Mouse (Mus musculus): ENCODE measurements around the gene Skap1.

Gene Skap1

DNA sequence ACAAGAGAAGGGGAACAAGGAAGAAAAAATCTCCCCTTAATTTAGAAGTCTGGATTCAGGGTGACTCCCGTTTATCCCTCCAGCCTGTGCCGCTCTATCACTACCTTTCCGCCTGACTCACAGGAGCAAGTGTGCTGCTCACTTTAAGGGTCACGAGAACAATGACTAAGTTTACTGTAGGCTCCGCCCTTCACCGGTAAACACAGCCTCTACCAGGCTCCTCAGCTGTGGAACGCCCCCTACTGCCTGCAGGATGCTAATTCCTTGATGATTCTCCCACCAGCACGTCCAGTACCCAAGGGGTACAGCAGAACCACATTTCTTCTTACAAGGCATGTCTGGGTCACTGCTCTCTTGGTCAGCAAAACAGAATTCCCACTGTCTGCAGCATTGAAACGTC is 158.4 kb downstream of the Skap1 start:
- peak in 1 of 2 experiments; percentile 18 for DNase-seq (ENCODE audit: low spot score in 2 of 2)

- DNase-seq (ENCODE audit: low spot score in 2 of 2), result no peak
Measured at GRCm38 (mm10) chr11:96624436-96624835, 160.0 kb downstream of the Skap1 start.

- no peak for DNase-seq (ENCODE audit: low spot score in 2 of 2)
Measured at GRCm38 (mm10) chr11:96629775-96630174, 165.4 kb downstream of the Skap1 start.

DNA sequence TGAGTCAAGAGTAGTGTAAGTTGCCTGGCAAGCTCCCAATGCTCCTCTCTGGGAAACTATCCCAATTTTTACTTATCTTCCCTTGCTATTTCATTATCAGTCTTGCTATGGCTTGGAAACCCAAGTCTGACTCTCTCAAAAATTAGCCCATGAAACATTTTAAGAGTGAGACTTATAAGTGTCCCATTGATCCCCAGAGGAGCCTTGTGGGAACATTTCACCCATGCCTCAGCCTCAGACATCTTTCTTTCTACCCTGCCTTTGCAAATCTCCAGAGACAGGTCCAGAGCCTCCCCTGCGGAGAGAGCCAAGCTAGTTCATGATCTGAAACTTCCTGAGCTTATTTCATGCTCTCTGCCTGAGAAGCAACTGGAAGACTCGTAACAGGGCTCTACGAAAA is 167.1 kb downstream of the Skap1 start:
- peak; percentile 32 to 44 for DNase-seq (ENCODE audit: low spot score in 2 of 2)

GRCm38 (mm10) chr11:96637927-96638326 is 173.5 kb downstream of the Skap1 start:
- no peak for DNase-seq (ENCODE audit: low spot score in 2 of 2)

- DNase-seq (ENCODE audit: low spot score in 2 of 2), result no peak
Measured at GRCm38 (mm10) chr11:96639805-96640204, 175.4 kb downstream of the Skap1 start.

DNA sequence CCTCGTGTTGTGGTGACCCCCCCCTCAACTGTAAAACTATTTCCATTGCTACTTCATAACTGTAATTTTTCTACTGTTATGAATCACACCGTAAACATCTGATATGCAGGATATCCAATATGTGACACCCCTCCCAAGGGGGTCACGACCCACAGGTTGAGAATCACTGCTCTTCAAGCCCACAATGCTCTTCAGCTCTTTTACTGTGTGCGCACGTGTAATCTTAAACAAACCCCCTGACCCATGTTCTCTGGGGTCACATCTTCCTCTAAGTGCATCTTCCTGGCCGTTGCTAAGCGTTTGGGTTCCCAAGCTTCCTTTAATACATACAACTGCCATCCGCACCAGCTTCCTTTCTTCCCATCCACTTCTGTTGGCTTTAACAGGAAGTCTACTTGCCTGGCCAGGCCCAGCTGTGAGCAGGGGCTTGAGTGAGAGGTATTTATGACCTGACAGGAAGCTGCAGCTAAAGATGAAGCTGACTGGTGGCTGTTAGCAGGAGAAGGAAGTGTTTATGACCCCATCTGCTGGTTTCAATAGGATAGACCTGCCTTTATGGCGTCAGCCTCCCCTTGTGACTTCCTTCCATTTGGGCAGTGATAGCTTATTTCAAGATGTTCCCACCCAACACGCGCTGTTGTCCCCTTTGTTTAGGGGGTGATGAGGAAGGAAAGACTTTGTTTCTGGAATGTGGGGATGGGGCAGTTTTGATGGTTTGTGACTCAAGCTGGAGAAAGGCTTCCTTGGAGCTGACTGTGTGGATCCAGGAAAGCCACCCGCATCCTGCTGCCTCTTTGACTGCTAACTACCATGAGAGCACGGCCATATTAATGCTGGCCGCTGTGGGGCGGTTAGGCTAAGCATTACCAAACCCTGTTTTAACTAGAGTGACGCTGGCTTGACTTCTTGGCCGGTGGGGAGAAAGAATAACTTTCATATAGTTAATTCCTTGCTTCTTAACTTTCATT is 178.1 kb downstream of the Skap1 start:
- DNase-seq (ENCODE audit: low spot score in 2 of 2), result peak in 1 of 2 experiments; percentile 21

- DNase-seq (ENCODE audit: low spot score in 2 of 2), result no peak
Measured at GRCm38 (mm10) chr11:96644969-96645368, 180.6 kb downstream of the Skap1 start.

- peak; percentile 63 to 69 for DNase-seq (ENCODE audit: low spot score in 2 of 2)
Measured at GRCm38 (mm10) chr11:96645538-96646037, 181.2 kb downstream of the Skap1 start.

GRCm38 (mm10) chr11:96651848-96652247 is 187.5 kb downstream of the Skap1 start:
- DNase-seq (ENCODE audit: low spot score in 2 of 2), result no peak

DNA sequence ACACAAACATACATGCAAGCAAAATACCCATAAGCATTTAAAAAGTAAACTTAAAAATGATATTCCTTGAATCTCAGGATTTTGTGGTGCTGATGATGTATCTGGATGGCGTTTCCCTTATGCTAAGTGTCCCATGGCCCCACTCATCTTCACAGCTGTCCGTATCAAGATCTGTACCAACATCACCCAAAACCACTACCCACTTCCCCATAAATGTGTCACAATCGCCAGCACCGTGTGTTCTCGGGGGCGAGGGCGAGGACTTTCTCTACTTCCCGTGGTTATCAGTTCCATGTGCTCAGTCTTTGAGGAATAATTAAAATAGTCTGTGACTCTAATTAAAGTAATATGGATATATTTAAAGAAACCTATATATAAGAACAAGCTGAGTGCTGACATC is 189.5 kb downstream of the Skap1 start:
- DNase-seq (ENCODE audit: low spot score in 2 of 2), result no peak

DNA sequence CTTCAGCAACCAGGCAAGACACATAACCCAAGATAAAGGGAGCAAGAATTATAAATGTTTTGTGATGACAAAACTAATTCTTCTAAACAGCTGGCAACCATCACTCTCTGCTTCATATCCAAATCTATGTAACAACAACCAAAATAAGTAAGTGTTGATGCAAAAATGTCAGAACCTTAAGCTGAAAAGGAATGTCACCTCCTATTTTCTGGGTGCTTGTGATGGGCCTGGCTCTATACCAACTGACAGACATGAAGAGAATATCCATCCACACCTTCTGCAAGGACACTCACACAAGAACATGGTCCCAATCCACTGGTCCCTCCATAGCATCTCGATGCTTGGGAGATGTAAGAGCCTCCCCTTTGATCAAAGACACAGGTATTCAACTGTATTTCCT is 194.0 kb downstream of the Skap1 start:
- no peak for DNase-seq (ENCODE audit: low spot score in 2 of 2)

DNA sequence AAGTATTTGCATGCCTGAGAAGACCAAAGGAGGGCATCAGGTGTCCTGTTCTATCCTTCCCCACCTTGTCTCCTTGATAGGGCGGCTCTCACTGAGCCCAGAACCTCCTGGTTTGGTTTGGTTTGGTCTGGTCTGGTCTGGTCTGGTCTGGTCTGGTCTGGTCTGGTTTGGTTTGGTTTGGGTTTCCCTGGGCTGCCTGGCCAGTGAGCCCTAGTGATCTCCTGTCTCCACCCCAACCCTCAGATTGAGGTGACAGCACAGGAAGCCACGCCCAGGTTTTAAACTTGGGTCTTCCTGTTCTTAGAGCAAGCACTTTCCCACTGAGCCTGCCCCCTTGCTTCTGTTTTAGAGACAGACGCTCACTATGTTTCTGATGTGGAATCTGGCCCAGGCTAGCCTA is 202.5 kb downstream of the Skap1 start:
- DNase-seq (ENCODE audit: low spot score in 2 of 2), result no peak

DNA sequence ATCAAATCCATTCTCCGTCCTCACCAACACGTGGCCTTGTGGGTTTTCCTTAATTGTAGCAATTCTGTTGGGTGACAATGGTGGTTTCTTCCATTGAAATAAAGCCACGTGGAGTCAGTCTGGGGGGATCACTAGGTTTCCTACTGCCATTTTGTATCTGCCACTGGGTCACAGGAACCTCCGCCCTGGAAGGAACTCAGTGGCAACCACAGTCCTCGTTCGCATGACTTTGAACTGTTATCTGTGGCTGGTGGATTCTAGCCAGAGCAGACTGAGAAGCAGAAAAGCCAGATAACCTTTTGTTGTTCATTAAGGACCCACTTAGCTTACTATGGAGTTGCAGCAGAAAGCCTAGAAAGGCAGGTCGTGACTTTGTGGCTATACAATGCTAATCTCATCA is 204.0 kb downstream of the Skap1 start:
- no peak for DNase-seq (ENCODE audit: low spot score in 2 of 2)

- DNase-seq (ENCODE audit: low spot score in 2 of 2), result peak in 1 of 2 experiments; percentile 25
Measured at GRCm38 (mm10) chr11:96673792-96674191, 209.4 kb downstream of the Skap1 start.

GRCm38 (mm10) chr11:96674786-96675365 is 210.5 kb downstream of the Skap1 start:
- DNase-seq (ENCODE audit: low spot score in 2 of 2), result no peak

GRCm38 (mm10) chr11:96678026-96678425 is 213.6 kb downstream of the Skap1 start:
- DNase-seq (ENCODE audit: low spot score in 2 of 2), result no peak

- no peak for DNase-seq (ENCODE audit: low spot score in 2 of 2)
Measured at GRCm38 (mm10) chr11:96679026-96679425, 214.6 kb downstream of the Skap1 start.

DNA sequence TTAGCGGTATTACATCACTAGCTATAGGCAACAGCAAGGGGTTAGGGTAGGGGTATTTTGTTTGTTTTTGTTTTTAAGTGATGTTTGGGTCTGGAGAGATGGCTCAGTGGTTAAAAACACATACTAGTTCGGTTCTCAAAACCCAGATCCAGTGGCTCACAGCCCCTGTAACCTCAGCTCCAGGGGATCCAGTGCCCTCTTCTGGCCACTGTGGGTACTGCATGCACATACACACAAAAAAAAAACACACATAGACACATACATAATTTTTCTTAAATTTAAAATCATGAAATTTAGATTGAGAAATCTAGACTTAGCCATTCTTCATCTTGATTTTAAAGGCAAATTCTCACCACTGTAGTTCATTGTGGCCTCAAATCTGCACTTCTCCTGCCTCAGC is 221.0 kb downstream of the Skap1 start:
- no peak for DNase-seq (ENCODE audit: low spot score in 2 of 2)

- no peak for DNase-seq (ENCODE audit: low spot score in 2 of 2)
Measured at GRCm38 (mm10) chr11:96686713-96687280, 222.4 kb downstream of the Skap1 start.

DNA sequence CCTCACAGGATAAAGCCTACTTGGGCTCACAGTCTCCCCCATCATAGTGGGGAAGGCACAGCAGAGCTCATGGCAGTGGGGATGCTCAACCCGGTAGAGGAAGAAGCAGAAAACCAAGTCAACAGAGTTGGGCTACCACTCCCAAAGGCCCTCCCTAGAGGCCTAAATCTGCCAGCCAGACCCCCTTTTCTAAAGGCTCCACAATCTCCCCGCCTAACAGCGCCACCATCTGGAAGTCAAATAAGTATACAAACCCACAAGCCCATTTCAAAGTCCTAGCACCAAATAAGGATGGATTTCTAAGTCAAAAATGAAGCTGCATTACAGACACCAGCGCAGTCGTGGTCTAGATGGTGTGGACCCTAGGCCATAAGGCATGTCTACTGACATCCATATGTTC is 227.9 kb downstream of the Skap1 start:
- no peak for DNase-seq (ENCODE audit: low spot score in 2 of 2)

DNA sequence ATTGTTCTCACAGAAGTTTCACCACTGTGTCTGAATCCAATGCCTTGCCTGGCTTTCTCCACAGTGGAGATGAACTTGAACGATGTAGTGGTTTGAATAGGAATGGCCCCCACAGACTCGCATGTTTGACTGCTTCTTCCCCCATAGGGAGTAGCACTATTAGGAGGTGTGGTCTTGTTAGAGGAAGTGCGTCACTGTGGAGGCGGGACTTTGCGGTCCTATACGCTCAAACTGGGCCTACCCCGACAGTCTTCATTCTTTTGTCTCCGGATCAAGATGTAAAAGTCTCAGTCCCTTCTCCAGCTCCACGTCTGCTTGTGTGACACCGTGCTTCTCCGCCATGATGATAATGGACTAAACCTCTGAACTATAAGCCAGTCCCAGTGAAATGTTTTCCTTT is 229.0 kb downstream of the Skap1 start:
- no peak for DNase-seq (ENCODE audit: low spot score in 2 of 2)

DNA sequence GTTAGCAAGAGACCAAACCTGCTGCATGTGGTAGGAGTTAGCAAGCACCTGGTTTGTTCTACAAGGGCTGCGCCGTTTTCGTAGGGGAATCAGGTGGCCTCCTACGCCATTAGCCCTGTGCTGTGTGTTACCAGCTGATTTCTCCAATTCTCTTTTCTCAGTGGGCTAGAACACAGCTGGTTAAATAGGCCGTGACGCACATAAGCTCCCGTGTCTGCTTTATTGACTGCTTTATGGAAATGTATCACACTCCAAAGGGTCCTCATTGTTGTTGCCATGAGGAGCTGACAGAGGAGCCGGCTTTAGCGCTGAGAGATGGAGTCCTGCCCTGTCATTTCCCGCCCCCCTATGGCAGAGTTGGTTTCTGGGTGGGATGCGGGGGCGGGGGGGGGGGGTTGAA is 230.4 kb downstream of the Skap1 start:
- DNase-seq (ENCODE audit: low spot score in 2 of 2), result no peak

Data from heart, adult 9 months (tissue).